Mouse (Mus musculus) urinary bladder, postnatal 25 days (tissue): Measurements from ENCODE around the gene Fdx1.

ENCODE experiments used
- DNase-seq: peaks from one replicate; pipeline ENCODE4 v3.0.0; 2022; ENCODE audit warnings: low spot score

The Fdx1 gene

DNA sequence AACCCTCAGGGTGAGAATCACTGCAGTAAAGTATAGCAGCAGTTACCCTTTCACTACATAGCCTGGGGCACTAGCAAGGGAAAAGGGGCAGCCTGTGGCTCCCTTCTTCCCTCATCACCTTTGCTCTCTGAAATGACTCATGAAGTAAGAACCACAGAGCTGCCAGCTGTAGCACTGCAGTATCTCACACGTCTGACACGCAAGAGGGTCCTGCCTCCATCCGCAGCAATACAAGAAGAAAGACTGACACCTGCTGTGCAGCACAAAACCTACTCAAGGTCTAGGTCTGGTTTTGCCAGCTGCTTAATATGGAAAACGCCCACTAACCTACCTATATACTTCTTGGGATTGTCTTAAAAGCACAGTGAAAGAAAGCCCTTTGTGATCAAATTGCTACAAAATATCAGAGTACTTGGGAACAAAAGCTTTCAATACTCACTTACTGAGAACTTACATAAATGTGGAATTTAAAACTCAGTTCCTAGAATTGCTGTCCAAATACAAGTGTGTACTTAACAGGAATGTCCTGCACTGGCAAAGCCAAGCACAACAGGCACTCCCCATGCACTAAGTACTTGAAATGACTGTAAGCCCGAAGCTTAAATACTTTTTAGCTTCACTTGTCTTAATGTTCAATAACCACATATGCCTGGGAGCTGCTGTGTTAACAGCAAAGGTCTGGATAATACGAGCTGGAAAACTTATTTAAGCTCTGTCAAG, 2.0 kb downstream of the Fdx1 start:
- DNase-seq = no peak

DNA sequence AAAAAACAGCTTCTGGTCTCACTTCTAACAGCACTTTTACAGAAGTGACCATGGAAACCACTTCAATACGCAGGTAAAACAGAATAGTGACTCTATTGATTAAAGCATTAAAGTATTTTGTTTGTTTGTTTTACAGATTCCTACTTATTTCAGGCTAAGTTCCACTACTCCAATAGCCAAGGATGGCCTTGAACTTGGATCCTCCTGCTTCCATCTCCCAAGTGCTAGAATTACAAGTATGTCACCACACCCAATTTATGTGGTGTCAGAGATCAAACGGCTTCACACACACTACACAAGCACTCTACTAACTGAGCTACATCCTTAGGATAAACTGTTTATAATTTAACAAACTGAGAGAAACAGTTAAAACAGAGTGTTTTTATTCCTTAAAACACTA, 3.0 kb downstream of the Fdx1 start:
- no peak for DNase-seq

DNA sequence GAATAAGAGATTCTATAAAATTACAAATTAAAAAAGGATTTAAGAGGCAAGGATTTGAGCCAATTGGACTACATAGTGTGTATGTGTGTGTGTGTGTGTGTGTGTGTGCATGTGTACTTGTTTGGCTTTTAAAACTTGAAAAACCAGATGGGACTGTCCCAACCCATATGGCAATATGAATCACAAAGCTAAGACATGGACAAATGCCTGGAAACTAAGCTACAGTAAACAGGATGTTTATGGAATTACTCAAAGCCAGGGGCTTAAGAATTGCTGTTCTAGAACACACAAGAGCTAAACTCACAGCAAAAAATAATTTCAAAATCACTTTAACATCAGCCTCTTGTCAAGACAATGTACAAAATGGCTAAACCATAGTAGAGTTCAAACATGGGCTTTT, 4.4 kb downstream of the Fdx1 start:
- DNase-seq = no peak

- no peak for DNase-seq
Observed at GRCm38 (mm10) chr9:51957025-51957424, 6.3 kb downstream of the Fdx1 start.

DNA sequence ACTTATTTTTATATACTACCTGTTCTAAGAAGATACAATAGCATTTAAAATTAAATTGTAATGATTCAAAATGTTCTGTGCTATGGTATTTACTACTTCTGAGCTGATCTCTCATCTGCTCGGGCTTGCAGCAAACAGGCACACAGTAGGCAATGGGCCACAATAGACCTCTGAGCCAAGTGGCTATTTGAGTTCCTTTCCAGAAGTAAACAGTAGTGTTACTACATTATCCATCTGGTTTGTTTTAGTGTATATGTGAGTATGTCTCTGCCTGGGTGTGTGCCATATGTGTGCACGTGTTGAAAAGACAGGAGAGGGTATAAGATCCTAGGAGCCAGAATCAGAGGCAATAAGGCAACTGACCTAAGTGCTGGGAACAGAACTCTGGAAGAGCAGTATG, 6.9 kb downstream of the Fdx1 start:
- no peak for DNase-seq

GRCm38 (mm10) chr9:51951337-51951736, 12.0 kb downstream of the Fdx1 start:
- no peak for DNase-seq

DNA sequence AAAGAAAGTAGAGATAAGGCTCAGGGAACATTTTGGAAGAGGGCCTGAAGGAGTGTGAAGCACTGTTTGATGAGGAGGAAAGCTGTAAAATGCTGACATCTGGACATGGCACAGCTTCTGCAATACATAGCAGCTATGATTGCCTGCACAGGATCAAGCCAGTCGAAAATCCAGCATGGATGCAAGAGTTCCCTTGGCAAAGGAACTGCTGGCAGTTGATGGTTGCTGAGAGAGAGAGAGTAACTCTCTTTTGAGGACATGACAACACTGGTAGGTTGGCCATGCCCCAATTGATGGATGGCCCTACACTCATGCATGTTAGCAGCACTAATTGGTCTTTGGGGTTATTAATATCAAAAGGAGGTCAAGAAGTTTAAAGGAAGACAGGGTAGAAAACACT, 12.7 kb downstream of the Fdx1 start:
- no peak for DNase-seq

DNA sequence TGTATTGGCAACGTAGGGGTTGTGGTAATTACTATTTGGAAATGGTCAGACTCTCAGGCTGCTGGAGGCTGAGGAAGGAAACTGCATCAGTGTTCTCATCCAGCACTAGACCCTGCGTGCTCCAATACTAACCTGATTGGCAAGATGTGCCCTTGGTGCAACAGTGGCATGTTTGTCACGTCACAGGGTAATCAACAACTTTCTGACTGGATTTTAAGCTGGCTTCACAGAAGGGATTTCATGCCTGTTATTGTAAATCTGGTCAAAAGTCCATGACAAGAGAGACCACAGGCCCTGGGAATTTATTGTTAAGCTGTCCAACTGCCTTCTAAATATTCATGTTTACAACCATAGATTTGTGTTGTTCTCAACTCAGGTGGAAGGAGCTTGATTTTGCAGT, 13.1 kb downstream of the Fdx1 start:
- DNase-seq = no peak

DNA sequence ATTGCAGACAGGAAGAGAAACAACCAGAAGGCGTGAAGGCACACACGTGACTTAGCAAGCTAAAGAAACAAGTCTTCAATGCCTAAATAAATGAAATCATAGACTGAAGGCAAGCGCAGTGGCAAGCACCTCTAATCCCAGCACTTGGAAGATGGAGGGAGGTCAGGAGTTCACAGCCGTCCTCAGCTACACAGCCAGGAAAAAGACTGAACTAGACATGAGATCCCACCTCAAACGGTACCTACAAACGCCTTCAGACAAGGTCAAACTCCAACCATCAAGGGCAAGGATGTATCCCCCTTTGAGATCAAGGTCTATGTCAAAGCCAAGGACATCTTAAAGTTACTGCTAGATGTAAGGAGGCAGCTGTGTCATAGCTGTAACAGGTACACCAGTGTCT, 19.4 kb downstream of the Fdx1 start:
- DNase-seq = no peak

DNA sequence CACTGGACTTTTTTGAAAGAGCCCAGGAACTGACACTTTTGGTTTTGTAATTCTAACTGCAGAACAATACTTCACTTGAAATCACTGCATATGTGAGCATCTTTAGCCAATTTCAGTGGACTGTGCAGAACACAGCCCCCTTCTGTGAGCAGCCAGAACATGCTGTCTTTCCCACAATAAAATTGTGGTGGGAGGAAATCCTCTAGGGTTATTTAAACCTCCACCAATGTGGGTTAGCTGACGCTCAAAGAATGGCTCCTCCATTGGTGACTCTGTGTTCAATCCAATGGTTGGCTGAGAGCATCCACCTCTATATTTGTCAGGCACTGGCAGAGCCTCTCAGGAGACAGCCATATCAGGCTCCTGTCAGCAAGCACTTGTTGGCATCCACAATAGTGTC, 28.7 kb downstream of the Fdx1 start:
- no peak for DNase-seq

DNA sequence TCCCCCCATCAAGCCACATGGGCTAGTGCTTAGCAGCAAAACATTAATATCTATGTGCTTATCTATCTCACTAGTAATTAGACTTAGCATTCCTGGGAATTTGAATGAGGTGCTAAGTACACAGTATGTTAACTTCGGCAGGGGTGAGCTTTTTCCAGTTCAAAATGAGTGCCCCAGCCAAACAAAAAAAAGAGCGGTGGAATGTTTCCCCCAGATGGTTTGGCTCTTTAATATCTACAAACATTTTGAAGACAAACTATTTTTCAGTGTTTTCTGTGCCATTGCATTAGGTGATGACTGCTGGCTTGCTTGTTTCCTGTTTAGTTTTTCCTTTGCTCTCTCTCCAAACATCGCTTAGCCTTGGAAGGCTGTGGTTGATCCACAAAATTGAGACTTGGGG, 31.4 kb downstream of the Fdx1 start:
- DNase-seq = no peak

- DNase-seq = no peak
Observed at GRCm38 (mm10) chr9:51931054-51931690, 32.2 kb downstream of the Fdx1 start.

DNA sequence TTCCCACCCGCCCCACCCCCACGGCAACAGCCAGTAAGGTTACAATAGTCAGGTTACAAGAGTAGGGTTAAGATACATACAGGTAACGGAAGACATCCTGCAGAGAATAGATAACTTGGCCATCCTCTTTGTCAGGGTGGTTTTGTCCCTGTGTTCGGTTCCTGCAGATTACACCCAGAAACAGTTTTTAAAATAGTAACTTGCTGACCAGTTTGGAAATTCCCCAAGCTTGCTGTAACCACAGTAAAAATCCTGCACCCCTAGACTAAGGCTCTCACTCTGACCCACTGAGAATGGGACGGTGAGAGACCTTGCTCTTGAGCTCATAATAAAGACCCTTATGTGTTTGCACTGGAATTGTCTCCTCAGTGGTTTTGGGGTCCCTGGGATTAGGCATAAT, 33.4 kb downstream of the Fdx1 start:
- no peak for DNase-seq

DNA sequence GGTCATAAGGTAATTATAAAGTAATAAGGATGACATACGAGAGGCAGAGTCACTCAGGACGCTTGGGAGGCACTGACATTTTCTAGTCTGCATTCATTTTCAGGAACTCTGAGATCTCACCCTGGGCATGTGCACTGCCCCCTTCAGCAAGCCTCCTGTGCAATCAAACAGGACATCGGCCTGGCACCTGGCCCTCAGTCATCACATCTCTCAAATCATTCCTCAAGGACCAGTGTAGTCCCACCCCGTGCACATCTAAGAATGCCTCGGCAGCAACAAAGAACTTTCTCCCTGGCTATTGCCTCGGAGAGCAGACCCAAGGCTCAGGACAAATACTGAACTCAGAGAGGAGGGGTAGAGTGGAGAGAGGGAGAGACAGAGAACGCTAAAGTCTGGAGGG, 34.7 kb downstream of the Fdx1 start:
- DNase-seq = no peak

DNA sequence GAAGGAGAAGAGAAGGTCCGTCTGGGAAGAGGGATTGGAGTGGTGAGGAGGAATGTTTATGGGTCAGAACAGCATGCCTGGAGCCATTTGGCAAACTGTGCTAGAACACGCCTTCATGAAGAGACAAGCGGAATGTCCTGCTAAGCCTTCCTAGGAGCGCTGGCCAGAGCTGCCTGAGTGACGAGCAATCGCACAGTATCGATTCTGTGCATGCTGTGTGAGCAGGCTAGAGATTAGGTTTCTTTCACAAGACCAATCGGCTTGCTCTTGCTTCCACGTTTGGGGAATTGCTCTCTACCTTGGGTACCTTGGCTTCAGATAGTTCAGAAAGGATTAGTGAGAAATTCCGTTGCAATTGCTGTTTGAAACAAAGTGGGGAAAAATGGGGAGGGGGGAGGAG, 35.2 kb downstream of the Fdx1 start:
- DNase-seq = peak; percentile 19

GRCm38 (mm10) chr9:51927680-51928079, 35.7 kb downstream of the Fdx1 start:
- no peak for DNase-seq

DNA sequence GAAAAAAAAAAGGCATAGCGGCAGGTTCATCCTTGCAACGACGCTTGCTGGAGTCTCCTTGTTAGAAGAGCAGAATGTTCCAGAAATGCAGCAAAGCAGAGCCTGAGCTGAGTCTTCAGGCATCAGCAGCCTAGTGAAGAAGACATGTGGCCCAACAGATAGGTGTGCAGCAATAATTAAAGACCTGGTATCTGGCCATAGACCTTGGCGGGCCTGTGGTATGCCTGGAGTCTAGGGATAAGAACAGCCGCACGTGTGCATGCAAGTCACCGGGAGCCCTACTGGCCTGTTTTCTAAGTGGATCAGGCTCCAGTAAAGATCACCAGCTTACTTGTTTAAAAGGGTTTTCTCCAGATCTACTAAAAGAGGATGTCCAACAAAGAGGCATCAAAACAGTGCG, 36.7 kb downstream of the Fdx1 start:
- DNase-seq = no peak

DNA sequence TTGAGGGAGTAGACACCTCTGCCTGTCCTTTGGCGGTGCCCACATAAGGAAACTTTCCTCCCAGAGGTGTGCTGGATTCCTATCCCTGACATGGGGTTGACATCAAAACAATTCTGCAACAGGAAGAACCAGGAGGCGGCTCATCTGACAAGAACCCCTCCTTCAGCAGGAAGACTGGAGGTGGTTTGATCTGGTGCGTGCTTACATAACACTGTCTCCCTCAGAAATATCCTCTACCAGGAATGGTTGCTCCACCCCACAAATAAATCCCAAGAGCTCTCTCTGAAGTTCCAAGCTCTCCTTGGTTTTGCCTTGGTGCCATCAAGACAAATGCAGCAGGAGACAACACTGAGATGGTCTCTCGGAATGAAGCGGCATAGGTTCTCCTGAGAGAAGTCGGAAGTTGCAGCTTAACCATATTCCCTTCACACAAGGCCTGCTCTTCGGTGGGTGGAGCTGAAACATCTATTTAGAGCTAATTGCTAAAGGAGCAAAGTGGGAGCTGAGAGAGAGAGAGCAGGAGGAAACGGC, 38.7 kb downstream of the Fdx1 start:
- DNase-seq = no peak

DNA sequence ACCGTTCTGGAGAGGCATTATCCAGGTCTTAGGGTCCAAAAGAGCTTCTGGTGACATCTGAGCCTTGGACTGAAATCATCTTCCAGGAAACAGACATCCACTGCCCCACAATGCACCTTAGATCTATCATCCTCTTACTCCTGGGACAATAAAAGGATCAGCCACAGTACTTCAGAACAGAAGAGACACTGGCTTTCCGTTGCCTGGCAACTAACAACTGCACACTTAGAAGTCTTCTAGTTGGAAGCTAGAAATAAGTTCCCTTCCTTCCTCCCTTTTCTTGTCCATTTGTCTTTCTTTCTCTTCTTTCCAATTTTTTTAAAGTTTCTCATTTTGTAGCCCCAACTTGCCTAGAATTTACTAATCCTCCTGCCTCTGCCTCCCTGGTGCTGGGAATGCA, 40.6 kb downstream of the Fdx1 start:
- no peak for DNase-seq

GRCm38 (mm10) chr9:51915580-51915979, 47.8 kb downstream of the Fdx1 start:
- no peak for DNase-seq

GRCm38 (mm10) chr9:51914481-51915120, 48.8 kb downstream of the Fdx1 start:
- peak; percentile 14 for DNase-seq

DNA sequence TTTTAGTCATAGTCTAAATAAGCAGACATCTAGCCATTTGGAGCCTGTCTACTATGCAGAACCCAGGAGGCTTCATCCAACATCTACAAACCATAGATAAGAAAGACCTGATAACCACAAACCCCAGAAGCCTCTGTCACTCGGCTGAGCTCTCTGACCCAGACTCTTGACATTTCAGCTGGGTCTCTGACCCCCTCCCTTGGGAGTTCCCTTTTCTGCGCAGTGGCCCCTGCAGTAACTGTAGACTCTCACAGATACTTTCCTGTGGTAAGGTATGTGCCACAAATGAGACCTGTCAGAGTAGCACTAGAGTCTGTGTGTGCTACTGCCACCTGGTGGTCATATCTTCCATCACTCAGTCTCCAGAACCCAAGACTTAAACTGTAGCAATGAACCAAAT, 54.5 kb downstream of the Fdx1 start:
- DNase-seq = peak; percentile 65

GRCm38 (mm10) chr9:51908255-51908654, 55.1 kb downstream of the Fdx1 start:
- no peak for DNase-seq
